Mouse (Mus musculus): ENCODE data around the gene Ccdc62. TPM values are rescaled to one million over a fixed set of nuclear protein-coding genes. Genes with fewer than 3 reads are reported as not detected.
A peak's percentile ranks its signal among the peaks of the same experiment; 100 is the strongest.

The Ccdc62 gene
- polyA plus RNA-seq, 1 experiment from 2014 or later: 4.6 TPM

- no peak for DNase-seq (ENCODE audit: low spot score, missing footprints)
- no peak overlapping the region for H3K4me3 ChIP-seq (ENCODE audit: low read depth, low read length)
- no peaks in the 10 kb centered on the region for H3K4me1 ChIP-seq (ENCODE audit: control insufficient read depth, insufficient read depth, low read length)
- no peaks in the 10 kb centered on the region for H3K36me3 ChIP-seq (ENCODE audit: control insufficient read depth, insufficient read depth, low read length)
- no peak overlapping the region for H3K27ac ChIP-seq (ENCODE audit: low read depth, low read length)
- 0 out of 2 replicates have a peak, but pooled peaks cover 3% of the 10 kb centered on the region for H3K27me3 ChIP-seq (ENCODE audit: control insufficient read depth, insufficient read depth, low read length)
- no peak overlapping the region for H3K4me2 ChIP-seq
- H3K9ac ChIP-seq (ENCODE audit: low read length): no peak overlapping the region
- no peaks in the 10 kb centered on the region for H3K9me3 ChIP-seq (ENCODE audit: control insufficient read depth, low read length)
- 89% methylated on average over 9 of the region's 9 CpGs for WGBS
- ATAC-seq (ENCODE audit: low FRiP score): no peak
Measured at GRCm38 (mm10) chr5:123980521-123981249, 50.2 kb downstream of the Ccdc62 start.

- Histone ChIP-seq H3K4me1 (ENCODE audit: control insufficient read depth, insufficient read depth, low read length) (no peaks in the 10 kb centered on the region), H3K9me3 (ENCODE audit: control insufficient read depth, low read length) (no peaks in the 10 kb centered on the region), H3K9ac (ENCODE audit: low read length) (no peak overlapping the region), H3K4me3 (ENCODE audit: low read depth, low read length) (no peak overlapping the region), H3K27me3 (ENCODE audit: control insufficient read depth, insufficient read depth, low read length) (no peaks in the 10 kb centered on the region), H3K4me2 (no peak overlapping the region), H3K36me3 (ENCODE audit: control insufficient read depth, insufficient read depth, low read length) (no peaks in the 10 kb centered on the region), H3K27ac (ENCODE audit: low read depth, low read length) (no peak overlapping the region)
- DNase-seq (ENCODE audit: low spot score, missing footprints): no peak
- 92% methylated on average over 6 of the region's 6 CpGs for WGBS
- no peak for ATAC-seq (ENCODE audit: low FRiP score)
Measured at GRCm38 (mm10) chr5:123981250-123981554, 50.7 kb downstream of the Ccdc62 start.

GRCm38 (mm10) chr5:123982838-123983237, 52.4 kb downstream of the Ccdc62 start:
- DNase-seq (ENCODE audit: low spot score, missing footprints): no peak
- Histone ChIP-seq H3K27ac (ENCODE audit: low read depth, low read length) (no peak overlapping the region), H3K4me2 (no peak overlapping the region), H3K4me3 (ENCODE audit: low read depth, low read length) (no peak overlapping the region), H3K9me3 (ENCODE audit: control insufficient read depth, low read length) (no peaks in the 10 kb centered on the region), H3K27me3 (ENCODE audit: control insufficient read depth, insufficient read depth, low read length) (no peaks in the 10 kb centered on the region), H3K36me3 (ENCODE audit: control insufficient read depth, insufficient read depth, low read length) (no peaks in the 10 kb centered on the region), H3K4me1 (ENCODE audit: control insufficient read depth, insufficient read depth, low read length) (no peaks in the 10 kb centered on the region), H3K9ac (ENCODE audit: low read length) (no peak overlapping the region)
- no peak for ATAC-seq (ENCODE audit: low FRiP score)
- WGBS: 79% methylated on average over 11 of the region's 11 CpGs

- H3K4me3 ChIP-seq (ENCODE audit: low read depth, low read length): no peak overlapping the region
- no peak overlapping the region for H3K27ac ChIP-seq (ENCODE audit: low read depth, low read length)
- H3K36me3 ChIP-seq (ENCODE audit: control insufficient read depth, insufficient read depth, low read length): no peaks in the 10 kb centered on the region
- no peak for ATAC-seq (ENCODE audit: low FRiP score)
- no peak overlapping the region for H3K9ac ChIP-seq (ENCODE audit: low read length)
- no peaks in the 10 kb centered on the region for H3K27me3 ChIP-seq (ENCODE audit: control insufficient read depth, insufficient read depth, low read length)
- no peaks in the 10 kb centered on the region for H3K9me3 ChIP-seq (ENCODE audit: control insufficient read depth, low read length)
- peaks cover 10% of the 10 kb centered on the region for H3K4me1 ChIP-seq (ENCODE audit: control insufficient read depth, insufficient read depth, low read length)
- DNase-seq (ENCODE audit: low spot score, missing footprints): no peak
- 86% methylated on average over 9 of the region's 9 CpGs for WGBS
- no peak overlapping the region for H3K4me2 ChIP-seq
Measured at GRCm38 (mm10) chr5:123985434-123985833, 55.0 kb downstream of the Ccdc62 start.

GRCm38 (mm10) chr5:123986925-123987324, 56.4 kb downstream of the Ccdc62 start:
- no peaks in the 10 kb centered on the region for H3K36me3 ChIP-seq (ENCODE audit: control insufficient read depth, insufficient read depth, low read length)
- H3K4me3 ChIP-seq (ENCODE audit: low read depth, low read length): no peak overlapping the region
- no peak overlapping the region for H3K9ac ChIP-seq (ENCODE audit: low read length)
- 75% methylated on average over 2 of the region's 2 CpGs for WGBS
- no peak overlapping the region for H3K4me2 ChIP-seq
- no peak for DNase-seq (ENCODE audit: low spot score, missing footprints)
- no peak for ATAC-seq (ENCODE audit: low FRiP score)
- peaks cover 10% of the 10 kb centered on the region for H3K4me1 ChIP-seq (ENCODE audit: control insufficient read depth, insufficient read depth, low read length)
- no peaks in the 10 kb centered on the region for H3K9me3 ChIP-seq (ENCODE audit: control insufficient read depth, low read length)
- no peak overlapping the region for H3K27ac ChIP-seq (ENCODE audit: low read depth, low read length)
- H3K27me3 ChIP-seq (ENCODE audit: control insufficient read depth, insufficient read depth, low read length): no peaks in the 10 kb centered on the region

GRCm38 (mm10) chr5:123987511-123987910, 57.0 kb downstream of the Ccdc62 start:
- H3K9me3 ChIP-seq (ENCODE audit: control insufficient read depth, low read length): no peaks in the 10 kb centered on the region
- no peaks in the 10 kb centered on the region for H3K27me3 ChIP-seq (ENCODE audit: control insufficient read depth, insufficient read depth, low read length)
- 79% methylated on average over 4 of the region's 4 CpGs for WGBS
- peaks cover 10% of the 10 kb centered on the region for H3K4me1 ChIP-seq (ENCODE audit: control insufficient read depth, insufficient read depth, low read length)
- H3K4me2 ChIP-seq: no peak overlapping the region
- no peak overlapping the region for H3K4me3 ChIP-seq (ENCODE audit: low read depth, low read length)
- H3K9ac ChIP-seq (ENCODE audit: low read length): no peak overlapping the region
- no peaks in the 10 kb centered on the region for H3K36me3 ChIP-seq (ENCODE audit: control insufficient read depth, insufficient read depth, low read length)
- H3K27ac ChIP-seq (ENCODE audit: low read depth, low read length): no peak overlapping the region
- ATAC-seq (ENCODE audit: low FRiP score) (no peak), DNase-seq (ENCODE audit: low spot score, missing footprints) (no peak)

GRCm38 (mm10) chr5:123989941-123990885, 59.7 kb downstream of the Ccdc62 start:
- no peak overlapping the region for H3K4me3 ChIP-seq (ENCODE audit: low read depth, low read length)
- ATAC-seq (ENCODE audit: low FRiP score): no peak
- no peak overlapping the region for H3K4me2 ChIP-seq
- no peak for DNase-seq (ENCODE audit: low spot score, missing footprints)
- no peaks in the 10 kb centered on the region for H3K27me3 ChIP-seq (ENCODE audit: control insufficient read depth, insufficient read depth, low read length)
- H3K36me3 ChIP-seq (ENCODE audit: control insufficient read depth, insufficient read depth, low read length): no peaks in the 10 kb centered on the region
- no peaks in the 10 kb centered on the region for H3K9me3 ChIP-seq (ENCODE audit: control insufficient read depth, low read length)
- 68% methylated on average over 20 of the region's 20 CpGs for WGBS
- peaks cover 10% of the 10 kb centered on the region for H3K4me1 ChIP-seq (ENCODE audit: control insufficient read depth, insufficient read depth, low read length)
- no peak overlapping the region for H3K27ac ChIP-seq (ENCODE audit: low read depth, low read length)
- H3K9ac ChIP-seq (ENCODE audit: low read length): peak overlapping the region; percentile 24; the same call in 1 of the 2 replicates

- Histone ChIP-seq H3K9me3 (ENCODE audit: control insufficient read depth, low read length) (no peaks in the 10 kb centered on the region), H3K4me2 (no peak overlapping the region), H3K27ac (ENCODE audit: low read depth, low read length) (no peak overlapping the region), H3K9ac (ENCODE audit: low read length) (no peak overlapping the region), H3K4me1 (ENCODE audit: control insufficient read depth, insufficient read depth, low read length) (peaks cover 10% of the 10 kb centered on the region), H3K4me3 (ENCODE audit: low read depth, low read length) (no peak overlapping the region), H3K36me3 (ENCODE audit: control insufficient read depth, insufficient read depth, low read length) (no peaks in the 10 kb centered on the region), H3K27me3 (ENCODE audit: control insufficient read depth, insufficient read depth, low read length) (no peaks in the 10 kb centered on the region)
- 80% methylated on average over 6 of the region's 6 CpGs for WGBS
- no peak for ATAC-seq (ENCODE audit: low FRiP score)
- no peak for DNase-seq (ENCODE audit: low spot score, missing footprints)
Measured at GRCm38 (mm10) chr5:123991321-123991720, 60.8 kb downstream of the Ccdc62 start.

GRCm38 (mm10) chr5:123992193-123992637, 61.7 kb downstream of the Ccdc62 start:
- Histone ChIP-seq H3K27me3 (ENCODE audit: control insufficient read depth, insufficient read depth, low read length) (no peaks in the 10 kb centered on the region), H3K4me1 (ENCODE audit: control insufficient read depth, insufficient read depth, low read length) (peaks cover 10% of the 10 kb centered on the region), H3K36me3 (ENCODE audit: control insufficient read depth, insufficient read depth, low read length) (no peaks in the 10 kb centered on the region), H3K4me2 (no peak overlapping the region), H3K9ac (ENCODE audit: low read length) (no peak overlapping the region), H3K9me3 (ENCODE audit: control insufficient read depth, low read length) (no peaks in the 10 kb centered on the region), H3K27ac (ENCODE audit: low read depth, low read length) (no peak overlapping the region), H3K4me3 (ENCODE audit: low read depth, low read length) (no peak overlapping the region)
- ATAC-seq (ENCODE audit: low FRiP score) (no peak), DNase-seq (ENCODE audit: low spot score, missing footprints) (no peak)
- WGBS: 89% methylated on average over 10 of the region's 10 CpGs

Measured in midbrain, embryonic 11.5 days (tissue).